ENCODE assay signal across 8 mouse cellular contexts in the genomic region with DNA sequence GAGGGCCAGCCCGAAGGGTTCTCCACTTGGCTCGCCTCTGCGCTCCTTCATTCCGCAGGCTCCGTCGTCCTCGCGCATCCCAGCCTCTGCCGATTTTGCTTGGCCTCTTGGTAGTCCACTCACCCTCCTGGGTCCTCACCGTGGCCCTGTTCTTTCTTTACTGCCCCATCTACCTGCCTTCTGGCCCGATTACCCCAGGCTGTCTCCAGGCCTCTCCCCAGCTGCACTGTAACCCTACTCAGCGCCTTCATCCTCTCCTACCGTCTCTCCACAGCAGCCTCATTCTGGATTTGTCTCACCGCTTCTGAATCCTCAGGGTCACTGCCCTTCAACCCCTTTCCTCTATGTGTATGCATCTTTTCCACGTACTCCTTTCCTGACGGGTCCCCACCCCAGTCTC. TPM values are rescaled to one million over a fixed set of nuclear protein-coding genes. Genes with fewer than 3 reads are reported as not detected.
A peak's percentile ranks its signal among the peaks of the same experiment; 100 is the strongest.
DNase-seq lines count a peak whose midpoint lies in the region; ATAC-seq and TF ChIP-seq lines count a peak whose summit lies in the region.

No protein-coding gene starts in this region.

- peak overlapping the region; percentile 33 for H3K9ac ChIP-seq in liver, adult 2 months (ENCODE audit: low read depth, low read length)
- peak overlapping the region; percentile 40 for H3K9ac ChIP-seq in embryonic facial prominence, embryonic 15.5 days
- H3K9ac ChIP-seq in limb, embryonic 11.5 days (ENCODE audit: low read length): peak overlapping the region; percentile 72
- H3K9ac ChIP-seq in neural tube, embryonic 14.5 days (replicated peaks; ENCODE audit: low read depth, low read length): peak overlapping the region; percentile 41

- no peaks in the 10 kb centered on the region for H3K79me2 ChIP-seq in liver, adult 2 months (ENCODE audit: control insufficient read depth, insufficient read depth, low read length)

- TF ChIP-seq POLR2A in liver, adult 2 months (IDR thresholded peaks at IDR 0.05; ENCODE audit: extremely low read depth, insufficient read depth, low read length): no peak

- peak; percentile 37 for ATAC-seq in embryonic facial prominence, embryonic 15.5 days (ENCODE audit: insufficient number of reproducible peaks, low FRiP score, low TSS enrichment, low read depth)
- no peak; the same call in 1 of the 2 replicates for ATAC-seq in limb, embryonic 11.5 days (ENCODE audit: insufficient number of reproducible peaks, low FRiP score, low TSS enrichment, low read depth)
- ATAC-seq in neural tube, embryonic 14.5 days (ENCODE audit: low read depth): peak; percentile 71

- H3K4me2 ChIP-seq in embryonic facial prominence, embryonic 15.5 days (replicated peaks): peak overlapping the region; percentile 75
- peak overlapping the region; percentile 70 for H3K4me2 ChIP-seq in limb, embryonic 11.5 days (ENCODE audit: low read depth, severe bottlenecking)
- H3K4me2 ChIP-seq in neural tube, embryonic 14.5 days (ENCODE audit: low read depth, low read length): peak overlapping the region; percentile 60

- no peak overlapping the region for H3K27ac ChIP-seq in liver, adult 2 months (replicated peaks; ENCODE audit: insufficient read depth, low read depth, low read length)
- H3K27ac ChIP-seq in embryonic facial prominence, embryonic 15.5 days (replicated peaks): peak overlapping the region; percentile 66
- H3K27ac ChIP-seq in limb, embryonic 11.5 days (replicated peaks; ENCODE audit: low read depth, low read length): no peak overlapping the region
- peak overlapping the region; percentile 69 for H3K27ac ChIP-seq in neural tube, embryonic 14.5 days (ENCODE audit: low read depth, low read length)

- H3K4me1 ChIP-seq in liver, adult 2 months (ENCODE audit: control insufficient read depth, insufficient read depth, low read length): no peaks in the 10 kb centered on the region; the same call in 1 of the 2 replicates
- H3K4me1 ChIP-seq in embryonic facial prominence, embryonic 15.5 days: peaks cover 10% of the 10 kb centered on the region
- 0 out of 2 replicates have a peak, but pooled peaks cover 3% of the 10 kb centered on the region for H3K4me1 ChIP-seq in limb, embryonic 11.5 days (ENCODE audit: control insufficient read depth, insufficient read depth, low read length)
- H3K4me1 ChIP-seq in neural tube, embryonic 14.5 days (ENCODE audit: control insufficient read depth, insufficient read depth, low read length): no peaks in the 10 kb centered on the region

- TF ChIP-seq CTCF in liver, adult 2 months (IDR thresholded peaks at IDR 0.05; ENCODE audit: low read depth, low read length): no peak

- H3K4me3 ChIP-seq in liver, adult 2 months (ENCODE audit: insufficient read depth, low read depth, low read length): peak overlapping the region; percentile 63
- H3K4me3 ChIP-seq in embryonic facial prominence, embryonic 15.5 days (replicated peaks): peak overlapping the region; percentile 68
- peak overlapping the region; percentile 50 for H3K4me3 ChIP-seq in limb, embryonic 11.5 days (ENCODE audit: low read depth, low read length)
- H3K4me3 ChIP-seq in neural tube, embryonic 14.5 days (ENCODE audit: low read depth, low read length): peak overlapping the region; percentile 43

- H3K36me3 ChIP-seq in liver, adult 2 months (ENCODE audit: control insufficient read depth, insufficient read depth, low read length): no peaks in the 10 kb centered on the region
- H3K36me3 ChIP-seq in embryonic facial prominence, embryonic 15.5 days: no peaks in the 10 kb centered on the region
- H3K36me3 ChIP-seq in limb, embryonic 11.5 days (ENCODE audit: control insufficient read depth, insufficient read depth, low read length): no peaks in the 10 kb centered on the region
- H3K36me3 ChIP-seq in neural tube, embryonic 14.5 days (ENCODE audit: control insufficient read depth, insufficient read depth, low read length): no peaks in the 10 kb centered on the region

- no peaks in the 10 kb centered on the region for H3K27me3 ChIP-seq in liver, adult 2 months (ENCODE audit: control insufficient read depth, insufficient read depth, low read length)
- H3K27me3 ChIP-seq in embryonic facial prominence, embryonic 15.5 days: no peaks in the 10 kb centered on the region
- H3K27me3 ChIP-seq in limb, embryonic 11.5 days (ENCODE audit: control insufficient read depth, insufficient read depth, low read length): no peaks in the 10 kb centered on the region
- H3K27me3 ChIP-seq in neural tube, embryonic 14.5 days (ENCODE audit: control insufficient read depth, insufficient read depth, low read length): no peaks in the 10 kb centered on the region

- WGBS in liver, adult 2 months: 17% methylated on average over 16 of the region's 16 CpGs
- 4% methylated on average over 16 of the region's 16 CpGs for WGBS in embryonic facial prominence, embryonic 15.5 days
- WGBS in limb, embryonic 11.5 days: 3% methylated on average over 14 of the region's 16 CpGs
- 2% methylated on average over 16 of the region's 16 CpGs for WGBS in neural tube, embryonic 14.5 days

- DNase-seq in liver, adult 2 months (ENCODE audit: extremely low read depth, low read depth, low spot score): no peak
- no peak for DNase-seq in liver
- no peak for DNase-seq in limb, embryonic 11.5 days (ENCODE audit: low spot score)
- DNase-seq in urinary bladder, postnatal 10 days (ENCODE audit: low spot score): no peak
- no peak for DNase-seq in left cerebral cortex, adult 11 months (ENCODE audit: low spot score)
- no peak for DNase-seq in urinary bladder, postnatal 4 days (ENCODE audit: low spot score in 2 of 2)

- no peaks in the 10 kb centered on the region for H3K9me3 ChIP-seq in embryonic facial prominence, embryonic 15.5 days (replicated peaks)
- no peaks in the 10 kb centered on the region for H3K9me3 ChIP-seq in limb, embryonic 11.5 days (ENCODE audit: control insufficient read depth, low read length)
- H3K9me3 ChIP-seq in neural tube, embryonic 14.5 days (ENCODE audit: control insufficient read depth, low read length): no peaks in the 10 kb centered on the region

RNA-seq across cellular contexts. Expression of gene Efhc1, which starts 0.4 kb away (rescaled TPM):
- 0.09 and 0.20 TPM in 2 replicates for total RNA-seq in liver, adult 2 months (2014; rRNA removed)
- polyA plus RNA-seq in liver, adult 2 months (2012; rRNA removed): 0.07 and 0.40 TPM in 2 replicates
- polyA plus RNA-seq in embryonic facial prominence, embryonic 15.5 days (2015; fragmentation: Nextera tagmentation; extraction: Ambion mirVana): 9.6 and 17.9 TPM in 2 replicates
- 1.2 and 2.0 TPM in 2 replicates for polyA plus RNA-seq in limb, embryonic 11.5 days (2014; fragmentation: Nextera tagmentation; extraction: Ambion mirVana)
- polyA plus RNA-seq in neural tube, embryonic 14.5 days (2014; fragmentation: Nextera tagmentation; extraction: Ambion mirVana): 0.95 and 1.9 TPM in 2 replicates

Comparison
In these comparisons a context has a peak if more than half of its experiments do, and no peak if none do; other contexts are left out.
1. H3K27ac ChIP-seq: peak in embryonic facial prominence, embryonic 15.5 days (single experiment) and neural tube, embryonic 14.5 days (single experiment); none in liver, adult 2 months (single experiment) and limb, embryonic 11.5 days (single experiment).
2. Peak in every context shown above with its lines, with median percentiles within 50 percentile points of each other: H3K4me3 ChIP-seq, H3K9ac ChIP-seq and H3K4me2 ChIP-seq.